Mouse (Mus musculus) hindbrain, embryonic 16.5 days (tissue): ENCODE results near the gene Pex1. TPM values are rescaled to one million over a fixed set of nuclear protein-coding genes. Genes with fewer than 3 reads are reported as not detected.
A peak's percentile ranks its signal among the peaks of the same experiment; 100 is the strongest.

Source experiments
- ATAC-seq: fragments of 200-750 bp; cut with Nextera tagmentation; 2 replicates; pipeline ENCODE4 v1.8.0; 2017; ENCODE audit warnings: moderate TSS enrichment, moderate library complexity
- H3K27ac ChIP-seq: fragments of 300-500 bp; sonication (generic); 2 replicates; pipeline ENCODE4 v1.5.1; 2014; ENCODE audit warnings: low read depth, mild to moderate bottlenecking, control low read depth, low read length, moderate library complexity
- H3K27me3 ChIP-seq: fragments of 300-500 bp; sonication (generic); replicated peaks from 2 replicates; pipeline ENCODE4 v1.6.1; 2014; ENCODE audit warnings: low read length; ENCODE audit not compliant: control insufficient read depth, insufficient read depth
- H3K36me3 ChIP-seq: fragments of 300-500 bp; sonication (generic); 2 replicates; pipeline ENCODE4 v1.6.1; 2014; ENCODE audit warnings: mild to moderate bottlenecking, low read length, moderate library complexity, mixed read lengths; ENCODE audit not compliant: control insufficient read depth, insufficient read depth
- H3K4me1 ChIP-seq: fragments of 300-500 bp; sonication (generic); 2 replicates; pipeline ENCODE4 v1.6.1; 2014; ENCODE audit warnings: low read depth, low read length; ENCODE audit not compliant: control insufficient read depth, insufficient read depth
- H3K4me2 ChIP-seq: fragments of 300-500 bp; sonication (generic); 2 replicates; pipeline ENCODE4 v1.6.1; 2014; ENCODE audit warnings: mild to moderate bottlenecking, low read length, control low read depth, moderate library complexity
- H3K4me3 ChIP-seq: fragments of 300-500 bp; sonication (generic); 2 replicates; pipeline ENCODE4 v1.5.1; 2014; ENCODE audit warnings: mild to moderate bottlenecking, low read length, control low read depth, moderate library complexity
- H3K9ac ChIP-seq: fragments of 300-500 bp; sonication (generic); 2 replicates; pipeline ENCODE4 v1.6.1; 2014; ENCODE audit warnings: low read depth, mild to moderate bottlenecking, control low read depth, low read length, moderate library complexity
- H3K9me3 ChIP-seq: fragments of 300-500 bp; sonication (generic); 2 replicates; pipeline ENCODE4 v1.6.1; 2014; ENCODE audit warnings: mild to moderate bottlenecking, low read length, moderate library complexity; ENCODE audit not compliant: control insufficient read depth
- WGBS: fragments of 180-500 bp; shearing (Covaris S2); extraction: QIAGEN DNeasy Blood & Tissue Kit; methylation state at CpG from one replicate; pipeline ENCODE4 v1.1.7; 2014; 5-methylcytosine and 5-hydroxymethylcytosine counted together
- polyA plus RNA-seq: library from polyadenylated mRNA; unstranded; fragments of >200 nt; fragmentation: Nextera tagmentation; extraction: Ambion mirVana; gene quantifications from 2 replicates; pipeline ENCODE4 v1.2.1, GENCODE M21; 2015

The Pex1 gene
- polyA plus RNA-seq, 1 experiment from 2014 or later = 21.7 TPM

- peaks cover 18% of the 10 kb centered on the region for H3K36me3 ChIP-seq
- ATAC-seq = no peak
- no peak overlapping the region for H3K4me3 ChIP-seq
Measured at GRCm38 (mm10) chr5:3631512-3632271, 35.8 kb downstream of the Pex1 start.

GRCm38 (mm10) chr5:3632285-3632684 is 36.4 kb downstream of the Pex1 start:
- no peak for ATAC-seq
- Histone ChIP-seq H3K27me3 (no peaks in the 10 kb centered on the region), H3K4me1 (no peaks in the 10 kb centered on the region), H3K27ac (no peak overlapping the region), H3K9ac (no peak overlapping the region), H3K4me2 (no peak overlapping the region), H3K4me3 (no peak overlapping the region), H3K9me3 (no peaks in the 10 kb centered on the region), H3K36me3 (peaks cover 18% of the 10 kb centered on the region)
- WGBS = 83% methylated on average over 5 of the region's 5 CpGs

More at GRCm38 (mm10) chr5:3631512-3632271, 35.8 kb downstream of the Pex1 start:
- H3K27me3 ChIP-seq = no peaks in the 10 kb centered on the region
- H3K9ac ChIP-seq = no peak overlapping the region
- no peaks in the 10 kb centered on the region for H3K4me1 ChIP-seq
- whole genome bisulfite sequencing = 57% methylated on average over 16 of the region's 16 CpGs
- H3K4me2 ChIP-seq = no peak overlapping the region
- H3K27ac ChIP-seq = no peak overlapping the region
- no peaks in the 10 kb centered on the region for H3K9me3 ChIP-seq

GRCm38 (mm10) chr5:3633315-3633714 is 37.4 kb downstream of the Pex1 start:
- Histone ChIP-seq H3K4me3 (no peak overlapping the region), H3K4me1 (no peaks in the 10 kb centered on the region), H3K27me3 (no peaks in the 10 kb centered on the region), H3K27ac (no peak overlapping the region), H3K36me3 (peaks cover 18% of the 10 kb centered on the region), H3K9ac (no peak overlapping the region), H3K4me2 (no peak overlapping the region), H3K9me3 (no peaks in the 10 kb centered on the region)
- no peak for ATAC-seq
- 95% methylated on average over 13 of the region's 13 CpGs for WGBS

GRCm38 (mm10) chr5:3633951-3634350 is 38.1 kb downstream of the Pex1 start:
- Histone ChIP-seq H3K27me3 (no peaks in the 10 kb centered on the region), H3K36me3 (peaks cover 18% of the 10 kb centered on the region), H3K9me3 (no peaks in the 10 kb centered on the region), H3K4me1 (no peaks in the 10 kb centered on the region), H3K27ac (no peak overlapping the region), H3K4me3 (no peak overlapping the region), H3K9ac (no peak overlapping the region), H3K4me2 (no peak overlapping the region)
- WGBS = 76% methylated on average over 4 of the region's 4 CpGs
- no peak for ATAC-seq

GRCm38 (mm10) chr5:3635286-3635685 is 39.4 kb downstream of the Pex1 start:
- no peak overlapping the region for H3K27ac ChIP-seq
- no peaks in the 10 kb centered on the region for H3K9me3 ChIP-seq
- no peaks in the 10 kb centered on the region for H3K27me3 ChIP-seq
- 91% methylated on average over 8 of the region's 8 CpGs for WGBS
- no peak overlapping the region for H3K4me3 ChIP-seq
- H3K36me3 ChIP-seq = peaks cover 18% of the 10 kb centered on the region
- no peak for ATAC-seq
- H3K9ac ChIP-seq = no peak overlapping the region
- no peaks in the 10 kb centered on the region for H3K4me1 ChIP-seq
- no peak overlapping the region for H3K4me2 ChIP-seq

- H3K36me3 ChIP-seq = peaks cover 13% of the 10 kb centered on the region
- peaks cover 14% of the 10 kb centered on the region for H3K4me1 ChIP-seq
- no peaks in the 10 kb centered on the region for H3K27me3 ChIP-seq
- H3K4me2 ChIP-seq = no peak overlapping the region
- no peak overlapping the region for H3K27ac ChIP-seq
- 93% methylated on average over 6 of the region's 6 CpGs for WGBS
- H3K9ac ChIP-seq = no peak overlapping the region
- H3K9me3 ChIP-seq = no peaks in the 10 kb centered on the region
- ATAC-seq = no peak
- H3K4me3 ChIP-seq = no peak overlapping the region
Measured at GRCm38 (mm10) chr5:3644621-3645020, 48.8 kb downstream of the Pex1 start.

GRCm38 (mm10) chr5:3645326-3645725 is 49.5 kb downstream of the Pex1 start:
- Histone ChIP-seq H3K36me3 (peaks cover 13% of the 10 kb centered on the region), H3K4me3 (no peak overlapping the region), H3K27me3 (no peaks in the 10 kb centered on the region), H3K4me1 (peaks cover 14% of the 10 kb centered on the region), H3K9me3 (no peaks in the 10 kb centered on the region), H3K9ac (peak overlapping the region; percentile 27; the same call in 1 of the 2 replicates), H3K27ac (no peak overlapping the region), H3K4me2 (no peak overlapping the region)
- WGBS = 86% methylated on average over 6 of the region's 6 CpGs
- no peak for ATAC-seq

GRCm38 (mm10) chr5:3646539-3646938 is 50.7 kb downstream of the Pex1 start:
- peaks cover 6% of the 10 kb centered on the region for H3K36me3 ChIP-seq
- H3K4me2 ChIP-seq = peak overlapping the region; percentile 75
- no peak for ATAC-seq
- no peak overlapping the region for H3K27ac ChIP-seq
- H3K4me3 ChIP-seq = peak overlapping the region; percentile 98
- H3K9me3 ChIP-seq = no peaks in the 10 kb centered on the region
- H3K27me3 ChIP-seq = no peaks in the 10 kb centered on the region
- peak overlapping the region; percentile 55 for H3K9ac ChIP-seq
- H3K4me1 ChIP-seq = peaks cover 14% of the 10 kb centered on the region
- WGBS = 27% methylated on average over 6 of the region's 6 CpGs

- Histone ChIP-seq H3K27ac (peak overlapping the region; percentile 91), H3K4me1 (peaks cover 14% of the 10 kb centered on the region), H3K4me3 (peak overlapping the region; percentile 98), H3K4me2 (peak overlapping the region; percentile 75), H3K9me3 (no peaks in the 10 kb centered on the region), H3K36me3 (peaks cover 4% of the 10 kb centered on the region; the same call in 1 of the 2 replicates), H3K27me3 (no peaks in the 10 kb centered on the region), H3K9ac (peak overlapping the region; percentile 97)
- WGBS = under 1% methylated on average over 37 of the region's 60 CpGs
- ATAC-seq = peak; percentile 86
Measured at GRCm38 (mm10) chr5:3646991-3647707, 51.3 kb downstream of the Pex1 start.
